Mouse (Mus musculus): Measurements from ENCODE around the gene Rpp25. TPM values are rescaled to one million over a fixed set of nuclear protein-coding genes. Genes with fewer than 3 reads are reported as not detected.

The Rpp25 gene
- 10 to 100 TPM in 1 of 2 experiments, 1 to 10 TPM in 1; 9.5 to 10.2 TPM for total RNA-seq (2021)
- long read RNA-seq, experiment 1, transcript Rpp25-201 (1 exons, 1,423 nt): major isoform, 12 of 12 reads
- long read RNA-seq, experiment 1, partial matches to known transcripts: 0 of 12 reads
- long read RNA-seq, experiment 1, other reads (novel, unspliced or antisense): 0 of 12 reads
- long read RNA-seq, experiment 2, transcript Rpp25-201 (1 exons, 1,423 nt): major isoform, 8 of 8 reads
- long read RNA-seq, experiment 2, partial matches to known transcripts: 0 of 8 reads
- long read RNA-seq, experiment 2, other reads (novel, unspliced or antisense): 0 of 8 reads

DNA sequence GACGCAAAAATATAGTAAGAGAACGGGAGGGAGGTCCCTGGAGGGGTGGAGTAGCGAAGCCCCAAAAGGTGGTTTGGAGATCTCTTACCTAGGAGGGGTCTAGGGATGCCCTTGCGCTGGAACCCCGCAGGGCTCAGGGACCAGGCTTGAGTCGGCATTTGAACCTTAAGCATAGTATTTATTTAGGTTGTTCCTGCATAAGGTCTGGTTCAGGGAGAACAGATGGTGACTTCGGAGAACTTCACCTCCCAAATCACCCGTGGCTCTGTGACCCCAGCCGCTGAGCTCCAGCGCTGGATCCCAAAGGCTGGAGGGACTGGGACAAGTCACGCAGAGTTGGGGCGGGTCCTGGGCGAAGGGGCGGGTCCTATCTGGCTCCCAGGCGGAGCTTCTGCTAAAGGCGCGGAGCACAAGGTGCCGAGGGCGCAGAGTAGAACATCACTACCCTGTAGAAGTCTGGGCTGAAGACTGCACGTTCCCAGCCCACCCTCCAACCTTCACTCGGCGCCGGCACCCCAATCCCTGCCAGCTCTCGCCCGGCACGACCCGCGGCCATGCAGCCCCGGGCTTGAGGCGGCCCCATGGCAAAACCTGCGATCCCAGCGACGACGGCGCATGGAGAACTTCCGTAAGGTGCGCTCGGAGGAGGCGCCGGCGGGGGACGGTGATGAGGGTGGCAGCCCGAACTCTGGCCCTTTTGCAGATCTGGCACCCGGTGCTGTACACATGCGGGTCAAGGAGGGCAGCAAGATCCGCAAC is at the start of gene Rpp25:
TSS of gene Rpp25 (plus strand) at position 405 of the 759 bp plus-strand sequence.
- H3K27ac ChIP-seq: peak within 1 kb of the TSS; percentile 46; the same call in 1 of the 2 replicates
- DNase-seq (ENCODE audit: low spot score in 2 of 2): peak in 1 of 2 experiments; percentile 40
- no peak for TF ChIP-seq CTCF (conservative IDR thresholded peaks at IDR 0.05)
- H3K4me3 ChIP-seq: peak within 1 kb of the TSS; percentile 47

DNA sequence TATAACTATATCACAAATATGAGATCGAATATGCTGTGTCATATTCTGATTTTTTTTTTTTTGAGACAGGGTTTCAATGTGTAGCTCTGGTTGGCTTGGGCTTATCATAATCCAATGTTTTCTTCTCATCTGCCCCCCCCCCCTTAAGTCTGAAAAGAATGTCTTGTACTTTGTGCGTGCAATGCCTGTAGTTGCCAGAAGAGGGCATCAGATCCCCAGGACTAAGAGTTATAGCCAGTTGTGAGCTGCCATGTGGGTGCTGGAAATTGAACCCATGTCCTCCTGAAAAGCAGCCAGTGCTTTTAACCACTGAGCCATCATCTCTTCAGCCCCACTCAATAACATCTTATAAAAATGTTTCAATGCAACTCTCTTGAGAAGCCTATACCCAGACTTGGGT is 44.1 kb upstream of the Rpp25 start:
- Histone ChIP-seq H3K27ac (no peak overlapping the region), H3K4me3 (no peak overlapping the region)
- DNase-seq (ENCODE audit: low spot score in 2 of 2): no peak
- TF ChIP-seq CTCF (conservative IDR thresholded peaks at IDR 0.05): peak; percentile 57

GRCm38 (mm10) chr9:57462866-57463265 is 41.0 kb upstream of the Rpp25 start:
- Histone ChIP-seq H3K4me3 (no peak overlapping the region), H3K27ac (no peak overlapping the region)
- DNase-seq (ENCODE audit: low spot score in 2 of 2): no peak
- no peak for TF ChIP-seq CTCF (conservative IDR thresholded peaks at IDR 0.05)

- DNase-seq (ENCODE audit: low spot score in 2 of 2): peak in 1 of 2 experiments; percentile 8
- Histone ChIP-seq H3K4me3 (peak overlapping the region; percentile 71), H3K27ac (peak overlapping the region; percentile 99; the same call in 1 of the 2 replicates)
- TF ChIP-seq CTCF (conservative IDR thresholded peaks at IDR 0.05): no peak
Observed at GRCm38 (mm10) chr9:57466101-57466500, 37.7 kb upstream of the Rpp25 start.

- peak; percentile 39 to 48 for DNase-seq (ENCODE audit: low spot score in 2 of 2)
- TF ChIP-seq CTCF (conservative IDR thresholded peaks at IDR 0.05): no peak
- Histone ChIP-seq H3K27ac (peak overlapping the region; percentile 99), H3K4me3 (peak overlapping the region; percentile 71)
Observed at GRCm38 (mm10) chr9:57467271-57467771, 36.5 kb upstream of the Rpp25 start.

DNA sequence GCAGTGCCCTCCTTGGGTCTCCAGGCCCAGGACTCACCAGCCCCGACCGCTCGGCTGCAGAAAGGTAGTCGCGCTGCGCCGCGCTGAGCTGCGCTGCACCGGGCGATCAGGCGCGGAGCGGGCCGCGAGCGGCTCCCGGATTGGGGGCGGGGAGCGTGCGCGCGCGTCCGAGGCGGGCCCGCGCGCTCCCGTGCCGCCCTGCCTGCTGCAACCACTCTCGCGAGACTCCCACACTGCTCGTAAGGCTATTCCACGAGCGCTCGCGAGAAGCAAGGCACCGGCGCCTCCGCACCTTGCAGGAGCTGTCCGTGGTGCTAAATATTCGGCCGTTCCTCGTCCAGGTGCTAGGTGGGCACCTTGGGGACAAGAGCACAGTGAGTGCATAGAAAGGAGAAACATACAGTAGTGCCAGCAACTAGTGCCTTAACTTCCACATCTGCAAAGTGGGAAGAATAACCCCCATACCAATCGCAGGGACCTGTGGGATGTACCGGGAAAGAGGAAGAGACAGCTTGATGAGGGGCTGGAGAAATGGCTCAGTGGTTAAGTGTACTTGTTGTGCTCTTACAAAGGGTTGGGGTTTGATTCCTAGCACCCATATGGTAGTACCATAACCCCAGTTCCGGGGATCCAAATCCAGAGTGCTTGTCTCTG is 35.8 kb upstream of the Rpp25 start, which contains the start of gene Scamp5:
TSS of gene Scamp5 (minus strand) at position 165 of the 654 bp plus-strand sequence.
- TF ChIP-seq CTCF (conservative IDR thresholded peaks at IDR 0.05): no peak

GRCm38 (mm10) chr9:57468914-57469313 is 34.9 kb upstream of the Rpp25 start:
- Histone ChIP-seq H3K27ac (peak overlapping the region; percentile 99), H3K4me3 (peak overlapping the region; percentile 71)
- no peak for TF ChIP-seq CTCF (conservative IDR thresholded peaks at IDR 0.05)
- DNase-seq (ENCODE audit: low spot score in 2 of 2): peak; percentile 39 to 82

More for the DNA sequence above, 35.8 kb upstream of the Rpp25 start, which contains the start of gene Scamp5:
- H3K4me3 ChIP-seq: peak within 1 kb of the TSS; percentile 71
- H3K27ac ChIP-seq: peak within 1 kb of the TSS; percentile 99
- peak; percentile 90 to 91 for DNase-seq (ENCODE audit: low spot score in 2 of 2)

DNA sequence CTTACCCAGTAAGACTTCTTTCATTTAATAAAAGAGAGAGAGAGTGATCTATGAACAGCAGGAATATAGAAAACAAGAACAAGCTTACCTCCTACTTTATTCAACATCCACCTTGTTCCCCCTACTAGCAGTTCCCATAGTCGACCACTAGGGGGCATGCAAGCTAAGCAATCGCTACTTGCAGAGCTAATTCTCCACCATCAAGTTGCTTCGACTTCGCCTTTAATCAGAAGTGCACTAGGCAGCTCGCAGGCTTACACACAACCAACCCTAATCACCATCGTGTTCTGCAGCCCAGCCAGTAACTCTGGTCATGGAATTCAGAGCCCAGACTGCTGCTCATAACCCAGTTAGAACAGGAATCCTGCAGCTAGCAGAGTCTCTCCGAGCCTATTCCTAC is 18.1 kb upstream of the Rpp25 start:
- peak; percentile 96 for TF ChIP-seq CTCF (conservative IDR thresholded peaks at IDR 0.05)
- peak; percentile 84 to 89 for DNase-seq (ENCODE audit: low spot score in 2 of 2)
- Histone ChIP-seq H3K4me3 (0 out of 2 replicates have a peak overlapping the region, but pooled peaks have one; percentile 23), H3K27ac (no peak overlapping the region)

DNA sequence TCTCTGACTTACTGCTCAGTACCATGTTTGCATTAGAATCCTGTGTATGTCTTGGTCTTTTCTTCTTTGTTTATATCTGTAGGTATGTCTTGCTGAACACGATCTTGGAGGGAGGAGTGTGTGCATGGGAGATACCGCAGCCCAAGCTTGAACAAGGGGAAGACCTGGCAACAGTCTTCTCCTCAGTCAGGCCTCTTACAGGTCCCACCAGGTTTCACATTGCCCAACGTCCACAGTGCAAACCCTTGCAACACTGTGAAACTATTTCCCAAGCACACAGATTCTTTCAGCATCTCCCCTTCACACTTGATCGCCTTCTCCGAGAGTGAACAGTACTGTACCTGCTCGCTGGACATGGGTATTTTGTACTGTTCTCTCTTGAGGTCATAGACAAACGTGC is 16.0 kb upstream of the Rpp25 start:
- TF ChIP-seq CTCF (conservative IDR thresholded peaks at IDR 0.05): no peak
- Histone ChIP-seq H3K27ac (no peak overlapping the region), H3K4me3 (no peak overlapping the region)
- DNase-seq (ENCODE audit: low spot score in 2 of 2): no peak

DNA sequence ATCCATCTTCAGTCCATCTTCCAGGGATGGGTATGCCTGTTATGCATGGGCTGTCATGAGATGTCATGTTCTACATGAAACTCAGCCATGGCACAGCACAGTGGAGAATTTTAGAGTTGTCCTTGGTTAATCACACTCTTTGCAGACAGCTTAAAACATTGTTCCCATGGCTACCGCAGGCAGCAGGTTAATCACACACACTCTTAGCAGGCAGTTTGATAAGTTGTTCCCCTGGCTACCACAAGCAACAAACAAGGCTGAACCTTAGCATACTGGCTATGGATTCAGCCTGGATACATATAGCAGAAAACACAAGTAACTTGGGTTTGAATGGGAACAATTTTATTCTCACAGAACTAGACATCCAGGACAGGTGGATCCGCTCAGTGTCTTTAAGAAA is 10.3 kb upstream of the Rpp25 start:
- Histone ChIP-seq H3K4me3 (no peak overlapping the region), H3K27ac (no peak overlapping the region)
- no peak for TF ChIP-seq CTCF (conservative IDR thresholded peaks at IDR 0.05)
- no peak for DNase-seq (ENCODE audit: low spot score in 2 of 2)

DNA sequence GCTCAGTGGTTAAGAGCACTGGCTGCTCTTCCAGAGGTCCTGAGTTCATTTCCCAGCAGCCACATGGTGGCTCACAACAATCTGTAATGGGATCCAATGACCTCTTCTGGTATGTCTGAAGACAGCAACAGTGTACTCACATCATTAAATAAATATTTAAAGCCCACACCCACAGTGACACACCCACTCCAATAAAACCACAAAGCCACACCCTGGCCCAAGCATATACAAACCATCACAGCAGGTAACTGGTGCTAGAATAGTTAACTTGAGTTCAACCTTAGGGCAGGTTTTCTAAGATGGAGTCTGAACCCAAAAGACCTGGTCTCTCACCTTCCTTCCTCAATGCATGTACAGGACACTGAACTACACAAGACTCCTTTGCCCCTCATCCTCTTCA is 8.9 kb upstream of the Rpp25 start:
- no peak for TF ChIP-seq CTCF (conservative IDR thresholded peaks at IDR 0.05)
- no peak overlapping the region for H3K4me3 ChIP-seq
- H3K27ac ChIP-seq: no peak overlapping the region
- no peak for DNase-seq (ENCODE audit: low spot score in 2 of 2)

DNA sequence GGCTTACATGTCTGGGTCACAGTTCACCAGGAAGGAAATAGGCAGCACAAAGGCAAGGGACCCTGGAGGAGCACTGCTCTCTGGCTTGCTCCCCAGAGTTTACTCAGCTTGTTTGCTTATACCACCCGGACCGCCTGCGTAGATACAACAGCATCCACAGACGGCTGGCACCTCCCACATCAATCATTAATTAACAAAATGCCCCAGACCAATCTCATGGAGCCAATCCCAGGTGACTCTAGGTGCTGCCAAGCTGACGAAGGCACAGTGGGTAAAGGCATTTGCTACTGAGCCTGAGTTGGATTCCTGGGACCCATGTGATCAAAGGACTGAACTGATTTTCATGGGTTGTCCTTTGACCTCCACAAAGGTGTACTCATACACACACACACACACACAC is 6.6 kb upstream of the Rpp25 start:
- Histone ChIP-seq H3K4me3 (no peak overlapping the region), H3K27ac (no peak overlapping the region)
- TF ChIP-seq CTCF (conservative IDR thresholded peaks at IDR 0.05): no peak
- no peak for DNase-seq (ENCODE audit: low spot score in 2 of 2)

GRCm38 (mm10) chr9:57498536-57498935 is 5.3 kb upstream of the Rpp25 start:
- TF ChIP-seq CTCF (conservative IDR thresholded peaks at IDR 0.05): no peak
- no peak for DNase-seq (ENCODE audit: low spot score in 2 of 2)
- H3K4me3 ChIP-seq: no peak overlapping the region
- no peak overlapping the region for H3K27ac ChIP-seq
